Mouse (Mus musculus) heart, postnatal 0 days (tissue): ENCODE measurements around the gene Chmp6. TPM values are rescaled to one million over a fixed set of nuclear protein-coding genes. Genes with fewer than 3 reads are reported as not detected.

ENCODE experiments used
- ATAC-seq: fragments of 200-750 bp; cut with Nextera tagmentation; 2 replicates; pipeline ENCODE4 v1.8.0; 2017; ENCODE audit warnings: low read depth, moderate number of reproducible peaks, moderate library complexity; ENCODE audit not compliant: insufficient read depth
- DNase-seq: peaks from one replicate; pipeline ENCODE4 v3.0.0-alpha.2; 2016; ENCODE audit warnings: low spot score
- H3K27ac ChIP-seq: fragments of 300-500 bp; sonication (generic); 2 replicates; pipeline ENCODE4 v1.5.1; 2014; ENCODE audit warnings: low read depth, mild to moderate bottlenecking
- H3K27me3 ChIP-seq: fragments of 300-500 bp; sonication (generic); 2 replicates; pipeline ENCODE4 v1.6.1; 2014; ENCODE audit warnings: low read length, mixed read lengths; ENCODE audit not compliant: control insufficient read depth, insufficient read depth
- H3K36me3 ChIP-seq: fragments of 300-500 bp; sonication (generic); replicated peaks from 2 replicates; pipeline ENCODE4 v1.6.1; 2014; ENCODE audit warnings: low read length, mixed read lengths; ENCODE audit not compliant: control insufficient read depth, insufficient read depth
- H3K4me1 ChIP-seq: fragments of 300-500 bp; sonication (generic); 2 replicates; pipeline ENCODE4 v1.6.1; 2014; ENCODE audit warnings: antibody characterized with exemption; ENCODE audit not compliant: control insufficient read depth, insufficient read depth
- H3K4me2 ChIP-seq: fragments of 300-500 bp; sonication (generic); 2 replicates; pipeline ENCODE4 v1.6.1; 2014; ENCODE audit warnings: low read depth, mild to moderate bottlenecking, low read length, moderate library complexity
- H3K4me3 ChIP-seq: fragments of 300-500 bp; sonication (generic); 2 replicates; pipeline ENCODE4 v1.5.1; 2014; ENCODE audit warnings: low read depth, low read length
- H3K9ac ChIP-seq: fragments of 300-500 bp; sonication (generic); replicated peaks from 2 replicates; pipeline ENCODE4 v1.6.1; 2014; ENCODE audit warnings: low read depth, low read length, mixed read lengths
- H3K9me3 ChIP-seq: fragments of 300-500 bp; sonication (generic); replicated peaks from 2 replicates; pipeline ENCODE4 v1.6.1; 2016; ENCODE audit warnings: low read length; ENCODE audit not compliant: control insufficient read depth
- CTCF ChIP-seq: IDR thresholded peaks from 2 replicates; pipeline ENCODE4 v1.5.1; 2016; ENCODE audit warnings: antibody characterized with exemption, control low read depth, low read depth
- EP300 ChIP-seq: IDR thresholded peaks from 2 replicates; pipeline ENCODE4 v1.6.1; 2016; ENCODE audit warnings: antibody characterized with exemption, low read depth
- WGBS: fragments of 180-500 bp; shearing (Covaris S2); extraction: QIAGEN DNeasy Blood & Tissue Kit; methylation state at CpG from one replicate; pipeline ENCODE4 v1.1.7; 2014; 5-methylcytosine and 5-hydroxymethylcytosine counted together
- polyA plus RNA-seq: library from polyadenylated mRNA; unstranded; fragments of >200 nt; fragmentation: Nextera tagmentation; extraction: Ambion mirVana; gene quantifications from 2 replicates; pipeline ENCODE4 v1.2.1, GENCODE M21; 2015
- total RNA-seq: library from RNA; depleted of rRNA; stranded (reverse); fragments of >200 nt; gene quantifications from 2 replicates; pipeline ENCODE4 v1.2.3, GENCODE M21; 2014; ENCODE audit warnings: low replicate concordance

Chmp6 gene
- total and polyA plus RNA-seq, 2 experiments from 2014 or later, result 57.7 to 65.2 TPM

DNA sequence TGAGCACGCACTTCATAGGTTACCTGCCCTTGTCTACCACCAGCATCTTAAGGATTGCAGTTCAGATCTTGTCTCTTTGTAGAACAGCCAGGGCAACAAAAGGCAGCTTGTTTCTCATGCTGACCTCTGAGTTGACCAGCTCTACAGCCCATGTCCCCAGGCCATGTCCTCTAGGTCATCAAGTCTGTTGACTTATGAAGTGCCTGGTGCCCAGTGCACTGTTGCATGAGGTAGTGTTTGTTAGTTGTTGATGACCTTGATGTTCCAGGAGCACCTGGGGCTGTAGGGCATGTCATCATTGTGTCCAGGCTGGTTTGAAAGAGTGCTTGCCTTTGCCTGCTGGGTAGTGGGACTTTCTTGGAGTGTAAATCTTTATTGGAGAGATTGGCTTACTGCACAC is 34.2 kb downstream of the Chmp6 start:
- no peaks in the 10 kb centered on the region for H3K9me3 ChIP-seq
- H3K9ac ChIP-seq, result no peak overlapping the region
- H3K4me2 ChIP-seq, result no peak overlapping the region
- H3K4me3 ChIP-seq, result no peak overlapping the region
- ATAC-seq, result no peak
- no peak overlapping the region for H3K27ac ChIP-seq
- WGBS, result 100% methylated on average over 1 of the region's 1 CpGs
- TF ChIP-seq EP300, result no peak
- no peak for TF ChIP-seq CTCF
- DNase-seq, result no peak
- peaks cover 40% of the 10 kb centered on the region for H3K4me1 ChIP-seq
- no peaks in the 10 kb centered on the region for H3K27me3 ChIP-seq
- H3K36me3 ChIP-seq, result no peaks in the 10 kb centered on the region

DNA sequence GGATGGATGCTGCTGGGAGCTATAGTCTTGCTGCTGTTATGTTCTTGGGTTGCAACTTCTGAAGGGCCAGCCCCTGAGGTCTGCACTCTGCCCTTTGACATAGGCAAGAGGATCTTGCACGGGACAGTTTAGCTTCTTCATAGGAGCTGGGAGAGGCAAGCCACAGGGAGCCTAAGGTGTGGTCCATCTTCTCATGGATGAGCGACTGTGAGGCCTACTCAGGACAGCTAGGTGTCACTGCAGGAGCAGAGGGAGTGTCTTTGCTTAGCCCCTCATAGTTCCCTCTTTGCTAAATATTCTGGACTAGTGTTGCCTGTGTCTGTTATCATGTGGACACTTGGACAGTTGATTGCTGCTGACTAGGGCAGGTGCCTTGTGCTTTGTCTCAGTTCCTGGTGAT is 34.7 kb downstream of the Chmp6 start:
- H3K27me3 ChIP-seq, result no peaks in the 10 kb centered on the region
- no peak overlapping the region for H3K9ac ChIP-seq
- WGBS, result 57% methylated on average over 2 of the region's 2 CpGs
- H3K4me2 ChIP-seq, result no peak overlapping the region
- peak overlapping the region; percentile 49; the same call in 1 of the 2 replicates for H3K27ac ChIP-seq
- no peaks in the 10 kb centered on the region for H3K9me3 ChIP-seq
- peak; percentile 52 for TF ChIP-seq CTCF
- TF ChIP-seq EP300, result no peak
- H3K4me3 ChIP-seq, result no peak overlapping the region
- peaks cover 44% of the 10 kb centered on the region for H3K4me1 ChIP-seq
- H3K36me3 ChIP-seq, result no peaks in the 10 kb centered on the region
- ATAC-seq (no peak), DNase-seq (no peak)

DNA sequence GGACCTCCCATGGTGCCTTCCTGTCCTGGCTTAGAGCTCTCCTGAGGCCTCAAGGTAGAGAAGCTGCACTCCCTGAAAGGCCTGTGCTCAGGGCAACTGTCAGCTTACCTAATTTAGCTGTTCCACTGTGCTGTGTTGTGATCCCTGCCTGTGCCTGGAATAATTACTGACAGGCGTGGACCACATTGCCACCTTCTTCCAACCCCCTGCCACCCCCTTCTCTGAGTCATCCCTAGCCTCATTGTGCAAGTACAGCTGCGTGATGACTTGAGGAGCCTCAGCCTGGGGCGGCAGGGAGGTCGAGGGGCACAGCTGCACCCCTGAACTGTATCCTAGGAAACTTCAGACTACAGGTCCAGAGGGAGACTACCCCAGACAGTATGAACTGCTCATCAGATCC is 35.1 kb downstream of the Chmp6 start:
- H3K4me1 ChIP-seq, result peaks cover 48% of the 10 kb centered on the region
- no peaks in the 10 kb centered on the region for H3K36me3 ChIP-seq
- H3K27ac ChIP-seq, result peak overlapping the region; percentile 49
- no peak overlapping the region for H3K4me3 ChIP-seq
- H3K4me2 ChIP-seq, result no peak overlapping the region
- H3K9me3 ChIP-seq, result no peaks in the 10 kb centered on the region
- H3K27me3 ChIP-seq, result no peaks in the 10 kb centered on the region
- TF ChIP-seq CTCF, result no peak
- no peak for TF ChIP-seq EP300
- ATAC-seq, result no peak
- no peak for DNase-seq
- peak overlapping the region; percentile 15; the same call in 1 of the 2 replicates for H3K9ac ChIP-seq
- WGBS, result 62% methylated on average over 4 of the region's 4 CpGs

DNA sequence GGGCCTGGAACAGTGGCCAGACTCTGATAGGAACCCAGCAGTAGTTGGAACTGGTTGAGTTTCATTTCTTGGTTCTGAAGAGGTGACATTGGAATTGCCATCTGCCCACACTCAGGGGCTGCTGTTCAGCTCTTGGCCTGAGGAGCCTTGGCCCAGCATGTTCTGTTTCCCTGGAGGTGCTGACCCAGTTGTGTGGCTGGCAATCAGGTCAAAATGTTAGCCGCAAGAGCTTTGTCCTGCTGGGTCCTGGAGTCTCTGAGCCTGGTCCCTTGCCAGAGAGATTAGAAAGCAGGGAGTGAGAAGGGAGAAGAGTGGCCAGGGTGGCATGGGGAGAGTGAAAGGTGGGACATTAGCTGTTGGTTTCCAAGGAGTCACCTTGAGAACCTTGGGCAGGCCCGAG is 35.6 kb downstream of the Chmp6 start:
- Histone ChIP-seq H3K9ac (no peak overlapping the region), H3K9me3 (no peaks in the 10 kb centered on the region), H3K36me3 (no peaks in the 10 kb centered on the region), H3K4me2 (no peak overlapping the region), H3K4me3 (no peak overlapping the region), H3K27me3 (no peaks in the 10 kb centered on the region), H3K4me1 (peaks cover 53% of the 10 kb centered on the region), H3K27ac (peak overlapping the region; percentile 49)
- TF ChIP-seq EP300, result no peak
- no peak for TF ChIP-seq CTCF
- DNase-seq, result no peak
- WGBS, result 38% methylated on average over 2 of the region's 2 CpGs
- 0 out of 2 replicates have a peak, but pooled peaks have one; percentile 16 for ATAC-seq

DNA sequence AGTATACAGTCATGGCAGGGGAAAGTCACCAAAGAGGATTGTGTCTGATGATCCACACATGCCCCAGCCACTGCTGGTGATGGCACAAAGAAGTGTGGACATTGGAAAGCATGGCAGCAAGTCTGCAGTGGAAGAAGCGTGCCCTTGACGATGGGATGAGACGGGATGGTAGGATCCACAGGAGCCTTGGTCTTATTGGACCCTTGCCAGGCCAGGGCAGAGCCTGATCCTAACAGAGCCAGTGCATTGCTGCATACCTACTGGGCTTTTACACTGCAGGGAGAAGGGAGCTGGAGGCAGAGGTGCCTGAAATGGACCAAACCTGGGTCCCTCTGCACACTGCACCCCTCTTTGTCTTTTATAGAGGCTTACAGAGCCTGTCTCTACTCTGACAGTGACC is 37.3 kb downstream of the Chmp6 start:
- no peaks in the 10 kb centered on the region for H3K27me3 ChIP-seq
- H3K27ac ChIP-seq, result no peak overlapping the region
- H3K4me3 ChIP-seq, result no peak overlapping the region
- H3K9me3 ChIP-seq, result no peaks in the 10 kb centered on the region
- 84% methylated on average over 3 of the region's 3 CpGs for WGBS
- ATAC-seq (no peak), DNase-seq (no peak)
- peaks cover 65% of the 10 kb centered on the region for H3K4me1 ChIP-seq
- H3K4me2 ChIP-seq, result no peak overlapping the region
- no peak overlapping the region for H3K9ac ChIP-seq
- no peaks in the 10 kb centered on the region for H3K36me3 ChIP-seq
- TF ChIP-seq EP300 (no peak), CTCF (no peak)

DNA sequence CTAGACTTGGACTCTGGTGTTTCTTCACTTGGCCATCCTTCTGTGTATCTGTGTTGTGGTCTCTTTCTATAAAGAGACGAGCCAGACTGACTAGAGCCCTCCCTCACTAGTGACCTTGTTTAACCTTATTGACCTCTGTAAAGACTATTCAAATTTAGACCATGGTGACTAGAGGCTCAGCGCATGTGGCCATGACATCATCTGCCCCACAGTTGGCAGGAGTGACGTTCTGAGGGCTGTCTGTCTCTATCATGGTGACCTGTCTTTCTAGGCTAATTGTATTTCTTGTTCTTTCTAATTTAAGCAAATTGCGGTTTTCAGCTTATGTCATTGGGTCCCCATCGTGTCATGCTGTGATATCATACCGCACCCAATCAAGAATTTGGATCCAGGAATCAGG is 38.1 kb downstream of the Chmp6 start:
- Histone ChIP-seq H3K27ac (no peak overlapping the region), H3K4me1 (peaks cover 70% of the 10 kb centered on the region), H3K4me3 (no peak overlapping the region), H3K27me3 (no peaks in the 10 kb centered on the region), H3K4me2 (no peak overlapping the region), H3K36me3 (no peaks in the 10 kb centered on the region), H3K9ac (no peak overlapping the region), H3K9me3 (no peaks in the 10 kb centered on the region)
- TF ChIP-seq EP300 (no peak), CTCF (no peak)
- no peak for ATAC-seq
- DNase-seq, result no peak
- 85% methylated on average over 6 of the region's 6 CpGs for WGBS
